Mouse (Mus musculus) kidney, adult 2 months (tissue): ENCODE data around the gene Prpf3.

Source experiments
- CTCF ChIP-seq: fragments of 200-500 bp; conservative IDR thresholded peaks from 2 replicates; pipeline ENCODE4 v1.5.1; 2011; ENCODE audit warnings: low read depth, mild to moderate bottlenecking, control low read depth, low read length, moderate library complexity, mixed read lengths; ENCODE audit not compliant: insufficient read depth, insufficient read length
- POLR2A ChIP-seq: fragments of 200-500 bp; IDR thresholded peaks from one replicate; pipeline ENCODE4 v1.6.1; 2011; ENCODE audit warnings: low read depth, low read length, control low read depth

DNA sequence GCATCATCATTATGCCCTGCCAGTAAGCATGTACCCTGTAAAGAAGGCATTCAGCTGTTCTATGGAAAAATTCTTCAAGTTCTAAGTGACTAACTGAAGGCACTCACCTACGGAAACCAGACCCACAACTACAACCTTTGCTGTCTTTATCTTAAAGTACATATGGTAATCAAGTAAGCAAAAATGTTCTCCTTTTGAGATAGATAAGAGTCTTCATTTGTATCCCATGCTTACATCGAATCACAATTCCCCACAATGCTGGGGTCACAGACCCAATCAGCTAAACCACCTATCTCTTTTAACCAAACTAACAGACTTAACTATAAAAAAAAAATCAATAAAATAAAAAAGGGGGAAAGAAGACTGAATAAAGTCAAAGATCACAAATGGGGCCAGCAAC, 16.4 kb downstream of the Prpf3 start:
- TF ChIP-seq CTCF (no peak), POLR2A (no peak)
